Mouse (Mus musculus) 3134 (cell line): Measurements from ENCODE around the gene Ror2.

ENCODE experiments used
- DNase-seq: peaks from one replicate; pipeline ENCODE4 v3.0.0-alpha.2; 2011; ENCODE audit warnings: low spot score; ENCODE audit not compliant: insufficient read length; ENCODE audit errors: extremely low read depth

The Ror2 gene

DNA sequence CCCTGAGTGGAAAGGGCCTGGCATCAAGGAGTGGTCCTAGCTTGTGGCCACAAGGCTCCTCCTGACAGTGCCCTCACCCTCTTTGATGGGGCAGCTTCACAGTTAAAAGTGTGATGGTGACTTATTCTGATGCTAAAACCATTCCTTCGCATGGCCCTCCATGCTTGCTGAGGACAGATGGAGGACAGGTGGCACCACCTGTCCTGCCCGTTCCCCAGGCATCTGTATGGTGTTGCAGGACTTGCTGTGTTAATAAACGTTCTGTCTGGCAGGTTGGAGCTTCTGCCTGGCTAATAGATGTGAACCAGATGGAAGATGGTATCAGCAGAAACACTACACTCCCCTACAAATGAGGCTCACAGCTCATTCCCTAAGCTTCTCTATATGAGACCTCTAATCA, 140.4 kb downstream of the Ror2 start:
- DNase-seq: no peak

DNA sequence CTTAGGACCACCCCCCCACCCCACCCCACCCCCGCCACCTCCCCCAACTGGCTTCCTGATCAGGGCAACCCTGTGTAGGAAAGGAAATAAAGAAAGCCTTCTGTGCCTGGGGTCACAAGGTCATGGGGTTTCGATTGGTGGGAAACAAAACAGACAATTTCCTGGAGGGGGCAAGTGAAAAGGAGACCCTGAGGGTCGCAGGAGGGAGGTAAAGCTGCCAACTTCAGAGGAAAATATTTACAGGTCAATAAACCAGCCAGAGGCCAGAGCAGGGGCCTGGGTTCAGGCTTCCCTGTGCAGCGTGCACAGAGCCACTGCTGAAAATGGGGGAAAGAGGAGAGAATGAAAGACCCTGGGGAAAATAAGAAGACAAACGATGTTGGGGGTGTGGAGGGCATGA, 142.8 kb downstream of the Ror2 start:
- no peak for DNase-seq

DNA sequence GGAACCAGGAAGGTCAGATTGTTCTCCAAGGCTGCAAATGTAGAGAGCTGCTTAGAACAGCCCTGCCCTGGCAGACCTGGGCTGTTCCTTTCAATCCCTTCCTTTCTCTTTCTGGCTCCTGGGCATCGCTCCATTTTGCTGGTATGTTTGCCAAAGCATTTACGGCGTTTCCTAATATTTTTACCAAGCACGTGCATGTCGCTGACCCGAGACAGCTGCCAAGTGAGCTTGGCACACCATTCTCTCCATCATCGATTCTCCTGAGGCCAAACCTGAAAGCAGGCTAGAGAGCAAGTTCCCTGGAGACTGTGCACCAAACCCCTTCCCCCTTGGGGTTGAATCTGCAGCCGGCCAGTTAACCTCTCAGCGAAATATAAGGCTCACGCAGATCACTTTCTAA, 143.7 kb downstream of the Ror2 start:
- DNase-seq: no peak

GRCm38 (mm10) chr13:53140298-53140697, 145.6 kb downstream of the Ror2 start:
- DNase-seq: no peak

- no peak for DNase-seq
Measured at GRCm38 (mm10) chr13:53130567-53130966, 155.4 kb downstream of the Ror2 start.

DNA sequence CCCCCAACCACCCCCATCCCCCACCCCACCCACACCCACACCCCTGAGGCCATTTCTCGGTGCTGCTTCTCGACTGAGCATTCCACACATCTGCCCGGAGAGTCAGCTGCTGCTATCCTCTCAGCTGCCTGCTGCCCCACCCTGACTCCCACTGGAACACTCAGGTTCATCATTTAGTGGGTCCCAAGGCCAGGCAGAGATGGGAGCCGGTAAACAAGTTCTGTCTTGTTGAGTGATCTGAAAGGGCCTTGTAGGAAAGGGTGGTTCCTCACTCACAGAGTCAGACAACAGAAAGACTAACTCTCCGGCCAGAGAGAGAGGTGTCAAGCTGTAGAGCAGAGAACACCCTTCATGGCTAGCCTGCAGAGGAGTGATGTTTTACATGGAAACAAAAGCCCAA, 155.9 kb downstream of the Ror2 start:
- no peak for DNase-seq

DNA sequence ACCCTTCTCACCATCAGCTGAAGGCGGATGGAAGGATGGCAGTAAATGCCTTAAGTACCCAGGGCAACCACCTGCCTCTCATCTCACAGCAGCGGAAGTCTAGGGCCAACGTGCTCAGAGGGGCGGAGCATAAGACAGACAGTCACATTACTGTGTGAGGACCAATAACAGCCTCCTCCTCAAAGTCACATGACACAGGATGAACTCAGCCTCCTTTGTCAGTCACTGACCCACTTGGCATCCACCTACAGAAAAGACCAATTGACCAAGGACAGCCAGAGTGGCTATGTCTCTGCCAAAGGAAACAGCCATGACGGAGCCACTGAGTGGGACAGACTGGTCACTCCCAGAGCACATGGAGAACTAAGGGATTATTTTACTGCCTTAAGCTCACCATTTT, 160.3 kb downstream of the Ror2 start:
- no peak for DNase-seq

DNA sequence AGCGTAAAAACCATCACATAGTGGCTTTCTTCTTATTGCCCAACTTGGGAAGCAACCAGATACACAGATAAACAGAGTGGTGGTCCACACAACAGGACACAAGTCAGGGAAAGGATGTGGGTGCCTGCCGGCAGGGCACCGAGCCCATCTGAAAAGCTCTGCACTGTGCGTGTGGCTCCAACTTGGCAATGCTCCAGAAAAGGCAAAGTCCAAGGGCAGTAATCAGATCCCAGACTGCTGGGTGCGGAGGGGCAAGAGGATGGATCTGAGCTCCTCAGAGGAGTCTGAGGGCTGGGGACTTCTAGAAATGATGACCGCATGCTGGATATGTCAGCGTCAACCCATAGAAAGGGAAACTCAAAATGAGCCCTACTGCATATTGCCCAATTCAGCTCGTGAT, 163.8 kb downstream of the Ror2 start:
- no peak for DNase-seq

DNA sequence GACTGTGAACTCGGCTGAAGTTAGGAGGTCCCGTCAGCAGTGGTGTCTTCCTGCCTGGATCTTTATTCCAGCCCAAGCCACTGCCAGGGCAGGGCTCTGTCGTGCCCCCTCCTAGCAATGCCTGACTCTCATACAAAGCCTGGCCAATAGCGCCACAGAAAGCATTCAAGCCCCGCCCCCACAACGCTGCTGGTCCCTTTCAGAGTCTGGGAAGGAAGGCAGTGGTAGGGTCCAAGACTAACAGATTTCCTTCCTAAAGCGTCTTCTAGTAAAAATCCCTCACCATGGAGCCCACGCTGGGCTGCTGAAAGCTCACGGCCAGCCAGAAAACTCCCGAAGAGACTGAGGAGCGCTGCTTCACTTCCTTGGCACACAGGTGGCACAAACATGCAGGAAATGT, 165.0 kb downstream of the Ror2 start:
- no peak for DNase-seq

DNA sequence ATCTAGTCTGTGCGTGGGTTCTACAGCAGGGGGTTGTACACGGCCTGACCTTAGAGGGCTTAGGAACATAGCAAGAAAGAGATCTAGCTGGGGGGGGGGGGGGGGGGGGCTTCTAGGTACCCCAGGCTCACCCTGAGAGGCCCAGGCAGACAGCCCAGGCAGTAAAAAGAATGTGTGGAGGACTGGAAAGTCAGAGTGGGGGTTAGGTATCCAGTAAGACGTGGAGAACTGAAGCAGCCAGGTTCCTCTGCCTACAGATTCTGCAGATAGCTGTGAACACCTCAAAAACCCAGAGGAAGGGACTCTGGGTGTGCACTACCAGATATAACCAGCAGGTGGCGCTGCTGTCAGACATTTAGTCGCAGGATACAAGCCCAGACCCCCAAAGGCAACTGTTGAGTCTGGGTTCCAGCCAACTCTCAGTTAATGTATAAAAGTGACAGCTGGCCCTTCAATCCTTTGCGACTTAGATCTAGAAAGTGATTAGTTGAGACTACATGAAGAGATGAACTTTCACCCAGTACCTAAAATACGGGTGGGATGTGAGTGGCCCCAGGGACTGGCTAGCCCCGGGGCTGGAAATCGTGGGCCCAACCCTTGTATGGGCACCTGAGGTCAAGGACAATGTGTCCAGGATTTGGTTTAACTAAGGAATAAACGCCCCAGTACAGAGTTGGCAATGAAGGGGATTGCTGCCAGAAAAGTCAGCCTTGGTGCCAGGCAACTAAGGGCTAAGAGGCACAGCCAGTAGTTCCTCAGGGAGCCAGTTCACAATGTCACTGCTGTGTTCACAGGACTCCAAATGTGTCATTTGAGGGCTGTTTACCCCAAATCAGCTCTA, 166.1 kb downstream of the Ror2 start:
- DNase-seq: no peak

GRCm38 (mm10) chr13:53118398-53118797, 167.5 kb downstream of the Ror2 start:
- DNase-seq: no peak

DNA sequence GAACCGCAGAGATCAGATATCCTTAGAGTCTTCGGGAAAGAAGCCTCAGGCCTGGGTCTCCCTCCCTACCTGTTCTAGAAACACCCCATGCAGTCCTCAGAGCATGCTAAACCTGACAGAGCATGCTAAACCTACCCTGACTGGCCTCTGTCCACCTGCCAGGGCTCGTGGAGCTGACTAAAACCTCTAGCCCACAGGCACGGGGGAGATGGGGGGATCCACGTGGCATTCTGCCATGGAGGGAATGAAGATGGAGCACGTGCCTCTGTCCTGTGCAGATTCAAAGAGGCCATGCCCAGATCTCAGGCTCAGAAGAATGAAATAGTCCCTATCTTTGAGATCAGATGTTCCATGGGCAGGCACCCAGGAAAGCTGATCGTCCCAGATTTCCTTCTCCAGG, 168.0 kb downstream of the Ror2 start:
- no peak for DNase-seq

- DNase-seq: no peak
Measured at GRCm38 (mm10) chr13:53110249-53110578, 175.7 kb downstream of the Ror2 start.

DNA sequence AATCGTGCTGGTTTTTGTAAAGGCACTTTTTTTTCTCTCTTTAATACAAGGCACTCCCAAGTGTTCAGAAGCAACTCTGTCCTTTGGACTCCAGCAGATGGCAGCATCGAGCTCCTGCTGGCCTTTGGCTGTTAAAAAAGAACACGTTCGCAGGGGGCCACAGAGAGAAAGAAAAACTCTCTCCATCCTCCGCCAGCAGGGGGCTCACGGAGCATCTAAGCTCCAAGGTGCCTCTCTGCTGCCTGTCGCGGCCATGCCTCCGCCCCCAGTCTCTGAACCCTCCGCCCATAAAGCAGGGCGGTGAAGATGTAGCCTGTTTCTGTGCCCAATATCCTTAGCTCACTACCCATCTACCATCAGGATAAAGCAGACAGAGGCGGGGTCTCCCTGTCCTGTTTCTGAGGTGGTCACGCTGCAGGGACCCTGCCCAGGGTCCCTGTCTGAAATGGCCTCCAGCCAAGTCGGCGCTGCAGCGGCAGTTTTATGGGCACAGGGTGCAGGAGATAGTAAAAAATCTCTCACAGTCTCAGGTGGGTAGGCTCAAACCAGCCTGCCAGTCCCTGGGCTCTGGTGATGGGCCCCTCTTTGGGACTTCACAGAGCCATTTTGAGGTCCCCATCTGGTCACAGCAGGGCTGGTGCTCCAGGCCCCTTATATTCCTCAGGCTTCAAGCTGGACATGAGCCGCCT, 176.2 kb downstream of the Ror2 start:
- peak; percentile 74 for DNase-seq

GRCm38 (mm10) chr13:53106676-53107075, 179.2 kb downstream of the Ror2 start:
- no peak for DNase-seq

- peak; percentile 32 for DNase-seq
Measured at GRCm38 (mm10) chr13:53099771-53100682, 185.9 kb downstream of the Ror2 start.

DNA sequence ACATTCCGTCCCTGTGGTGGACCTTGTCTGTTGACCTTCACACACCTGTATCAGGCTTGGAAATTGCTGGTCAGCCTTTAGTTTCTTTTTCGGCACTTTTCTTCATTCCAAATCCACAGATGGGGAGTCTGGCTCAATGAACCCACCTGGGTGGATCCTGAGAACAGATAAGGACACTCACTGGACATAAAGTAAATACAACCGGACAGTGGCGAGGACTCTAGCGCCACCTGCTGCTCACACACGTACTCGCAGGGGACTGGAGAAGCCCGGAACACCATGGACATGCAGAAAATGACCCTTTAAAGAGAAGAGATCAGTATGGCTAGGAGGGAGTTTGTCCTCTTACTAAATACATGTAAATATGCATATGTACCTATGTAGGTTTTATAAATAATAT, 189.3 kb downstream of the Ror2 start:
- peak; percentile 37 for DNase-seq

- DNase-seq: no peak
Measured at GRCm38 (mm10) chr13:53095222-53095621, 190.7 kb downstream of the Ror2 start.

DNA sequence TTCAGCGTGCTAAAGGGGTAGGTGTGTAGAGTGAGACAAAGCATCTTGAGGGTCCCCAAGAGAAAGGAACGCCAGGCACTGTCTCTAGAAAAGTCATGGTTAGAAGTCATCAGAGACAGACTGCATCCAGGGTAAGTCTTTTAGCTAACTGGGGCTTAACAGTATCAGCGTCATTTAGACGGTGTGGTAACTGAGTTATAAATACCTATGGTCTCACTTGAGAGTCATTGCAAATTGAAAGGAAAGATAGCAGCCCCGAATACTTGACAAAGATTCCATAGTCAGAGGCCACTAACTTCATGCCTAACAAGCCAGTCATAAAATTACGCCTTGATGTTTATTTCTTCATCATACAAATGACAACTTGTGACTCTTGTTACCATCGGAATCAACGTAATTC, 191.3 kb downstream of the Ror2 start:
- no peak for DNase-seq

DNA sequence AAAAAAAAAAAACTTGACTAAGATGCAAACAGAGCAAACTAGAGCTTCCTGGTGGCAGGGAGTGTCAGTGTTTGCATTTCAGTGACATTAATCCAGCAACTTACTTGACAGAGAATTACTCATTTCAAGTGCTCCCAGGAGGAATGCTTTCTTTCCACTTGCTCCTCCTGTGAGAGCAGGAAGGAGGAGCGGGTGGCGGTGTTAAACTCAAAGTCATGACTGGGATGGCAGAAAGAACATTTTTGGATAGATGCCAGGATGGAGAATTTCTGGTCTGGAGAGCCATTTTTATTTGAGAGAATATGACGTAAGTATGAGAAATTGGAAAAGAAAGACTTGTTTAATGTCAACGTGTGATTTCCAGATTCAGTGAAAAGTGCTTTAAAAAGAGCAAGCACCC, 192.5 kb downstream of the Ror2 start:
- peak; percentile 45 for DNase-seq

DNA sequence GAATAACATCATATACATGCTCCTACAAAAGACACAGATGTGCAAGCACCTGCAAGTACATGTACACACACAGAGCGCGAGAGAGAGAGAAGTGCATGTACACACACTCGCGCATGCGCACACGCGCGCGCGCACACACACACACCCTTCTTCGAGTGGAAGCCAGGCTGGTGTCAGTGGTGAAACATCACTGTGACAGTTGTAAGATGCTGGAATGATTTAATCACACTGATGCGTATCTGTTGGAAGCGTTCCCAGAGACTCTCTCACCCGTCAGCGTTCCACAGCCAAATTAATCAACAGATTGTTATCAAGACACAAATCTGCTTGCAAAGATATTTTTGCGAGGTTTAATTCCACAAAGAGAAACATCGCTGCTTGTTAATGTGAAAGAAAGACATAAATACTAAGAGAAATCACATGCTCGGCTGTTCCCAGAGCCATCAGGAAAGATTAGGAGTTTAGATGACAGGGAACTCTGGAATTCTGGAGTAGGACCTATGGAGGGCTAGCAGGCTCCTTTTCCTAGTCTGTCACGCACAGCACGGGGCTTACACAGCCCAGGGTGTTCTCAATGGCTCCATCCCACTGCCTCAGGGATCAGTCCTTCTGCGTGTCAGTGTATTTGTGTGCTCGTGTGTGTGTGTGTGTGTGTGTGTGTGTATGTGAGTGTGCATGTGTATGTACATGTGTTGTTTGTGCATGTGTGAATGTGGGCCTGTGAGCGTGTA, 199.2 kb downstream of the Ror2 start:
- no peak for DNase-seq
